Mouse (Mus musculus): ENCODE measurements around the gene Vezf1. TPM values are rescaled to one million over a fixed set of nuclear protein-coding genes. Genes with fewer than 3 reads are reported as not detected.
A peak's percentile ranks its signal among the peaks of the same experiment; 100 is the strongest.

The Vezf1 gene
- total RNA-seq, 2 experiments from 2014 or later, result 23.2 to 24.7 TPM

GRCm38 (mm10) chr11:88097173-88097572, 29.1 kb downstream of the Vezf1 start:
- DNase-seq (ENCODE audit: low spot score in 2 of 2), result no peak

GRCm38 (mm10) chr11:88098021-88098729, 30.1 kb downstream of the Vezf1 start, which contains the start of gene Cuedc1:
TSS of gene Cuedc1 (plus strand) at chr11:88098058.
- no peak for DNase-seq (ENCODE audit: low spot score in 2 of 2)

GRCm38 (mm10) chr11:88098787-88099598, 30.9 kb downstream of the Vezf1 start:
- peak; percentile 71 to 76 for DNase-seq (ENCODE audit: low spot score in 2 of 2)

GRCm38 (mm10) chr11:88099599-88100023, 31.5 kb downstream of the Vezf1 start:
- peak in 1 of 2 experiments; percentile 29 for DNase-seq (ENCODE audit: low spot score in 2 of 2)

- no peak for DNase-seq (ENCODE audit: low spot score in 2 of 2)
Observed at GRCm38 (mm10) chr11:88100170-88100569, 32.1 kb downstream of the Vezf1 start.

GRCm38 (mm10) chr11:88103214-88103941, 35.3 kb downstream of the Vezf1 start:
- DNase-seq (ENCODE audit: low spot score in 2 of 2), result no peak

- no peak for DNase-seq (ENCODE audit: low spot score in 2 of 2)
Observed at GRCm38 (mm10) chr11:88105494-88106291, 37.6 kb downstream of the Vezf1 start.

GRCm38 (mm10) chr11:88106292-88106554, 38.1 kb downstream of the Vezf1 start:
- no peak for DNase-seq (ENCODE audit: low spot score in 2 of 2)

- no peak for DNase-seq (ENCODE audit: low spot score in 2 of 2)
Observed at GRCm38 (mm10) chr11:88107365-88107764, 39.3 kb downstream of the Vezf1 start.

- no peak for DNase-seq (ENCODE audit: low spot score in 2 of 2)
Observed at GRCm38 (mm10) chr11:88110031-88110594, 42.0 kb downstream of the Vezf1 start.

- no peak for DNase-seq (ENCODE audit: low spot score in 2 of 2)
Observed at GRCm38 (mm10) chr11:88112078-88112477, 44.0 kb downstream of the Vezf1 start.

GRCm38 (mm10) chr11:88112677-88113333, 44.7 kb downstream of the Vezf1 start:
- no peak for DNase-seq (ENCODE audit: low spot score in 2 of 2)

- no peak for DNase-seq (ENCODE audit: low spot score in 2 of 2)
Observed at GRCm38 (mm10) chr11:88113543-88114271, 45.6 kb downstream of the Vezf1 start.

- no peak for DNase-seq (ENCODE audit: low spot score in 2 of 2)
Observed at GRCm38 (mm10) chr11:88114871-88115301, 46.8 kb downstream of the Vezf1 start.

- DNase-seq (ENCODE audit: low spot score in 2 of 2), result no peak
Observed at GRCm38 (mm10) chr11:88116568-88116967, 48.5 kb downstream of the Vezf1 start.

- no peak for DNase-seq (ENCODE audit: low spot score in 2 of 2)
Observed at GRCm38 (mm10) chr11:88117356-88118090, 49.4 kb downstream of the Vezf1 start.

- no peak for DNase-seq (ENCODE audit: low spot score in 2 of 2)
Observed at GRCm38 (mm10) chr11:88118091-88118440, 50.0 kb downstream of the Vezf1 start.

- peak; percentile 24 to 73 for DNase-seq (ENCODE audit: low spot score in 2 of 2)
Observed at GRCm38 (mm10) chr11:88118817-88119642, 51.0 kb downstream of the Vezf1 start.

Measured in layer of hippocampus, adult 18-20 months (tissue).